Mouse (Mus musculus): Measurements from ENCODE around the gene Fgfr2.

Fgfr2 gene

DNA sequence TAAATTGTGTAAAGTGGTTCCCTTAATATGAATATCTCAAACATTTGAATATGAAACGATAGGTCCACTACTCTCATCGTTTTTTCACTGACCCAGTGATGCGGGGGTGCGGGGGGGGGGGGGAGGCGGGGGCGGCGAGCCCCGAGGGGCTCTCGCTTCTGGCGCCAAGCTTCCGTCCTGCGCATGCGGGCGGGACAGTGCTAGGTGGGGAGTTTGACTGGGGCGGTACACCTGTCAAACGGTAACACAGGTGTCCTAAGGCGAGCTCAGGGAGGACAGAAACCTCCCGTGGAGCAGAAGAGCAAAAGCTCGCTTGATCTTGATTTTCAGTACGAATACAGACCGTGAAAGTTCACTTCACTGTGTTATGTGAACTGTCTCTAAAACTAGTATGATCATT lies 2288.9 kb downstream of the Fgfr2 start:
- no peak for DNase-seq (ENCODE audit: low spot score)

- no peak for DNase-seq (ENCODE audit: low spot score)
These were observed 2291.6 kb downstream of the Fgfr2 start for GRCm38 (mm10) chr7:130831586-130831985.

DNA sequence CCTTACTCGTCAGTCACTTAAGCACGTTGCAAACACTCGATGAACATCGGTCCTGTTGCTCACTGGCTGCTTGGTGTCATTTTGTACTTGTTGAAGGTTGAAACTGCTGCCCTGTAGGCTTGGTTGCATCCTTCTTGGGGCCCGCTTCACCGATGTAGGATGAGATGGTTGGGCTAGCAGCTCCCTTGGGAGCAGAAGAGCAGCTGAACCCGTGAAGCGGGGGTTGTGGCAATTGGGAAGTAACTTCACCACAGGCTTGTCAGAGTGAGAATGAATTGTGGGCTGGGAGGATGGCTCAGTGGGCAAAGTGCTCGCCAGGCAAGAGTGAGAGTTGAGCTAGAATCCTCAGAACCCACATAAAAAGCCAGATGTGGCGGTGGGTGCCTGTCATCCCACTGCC lies 2294.7 kb downstream of the Fgfr2 start:
- no peak for DNase-seq (ENCODE audit: low spot score)

- no peak for DNase-seq (ENCODE audit: low spot score)
These were observed 2295.2 kb downstream of the Fgfr2 start for GRCm38 (mm10) chr7:130827844-130828403.

GRCm38 (mm10) chr7:130827431-130827830 lies 2295.7 kb downstream of the Fgfr2 start:
- peak; percentile 61 for DNase-seq (ENCODE audit: low spot score)

- DNase-seq (ENCODE audit: low spot score), result no peak
These were observed 2296.8 kb downstream of the Fgfr2 start for GRCm38 (mm10) chr7:130826343-130826742.

- no peak for DNase-seq (ENCODE audit: low spot score)
These were observed 2299.2 kb downstream of the Fgfr2 start for GRCm38 (mm10) chr7:130823992-130824391.

DNA sequence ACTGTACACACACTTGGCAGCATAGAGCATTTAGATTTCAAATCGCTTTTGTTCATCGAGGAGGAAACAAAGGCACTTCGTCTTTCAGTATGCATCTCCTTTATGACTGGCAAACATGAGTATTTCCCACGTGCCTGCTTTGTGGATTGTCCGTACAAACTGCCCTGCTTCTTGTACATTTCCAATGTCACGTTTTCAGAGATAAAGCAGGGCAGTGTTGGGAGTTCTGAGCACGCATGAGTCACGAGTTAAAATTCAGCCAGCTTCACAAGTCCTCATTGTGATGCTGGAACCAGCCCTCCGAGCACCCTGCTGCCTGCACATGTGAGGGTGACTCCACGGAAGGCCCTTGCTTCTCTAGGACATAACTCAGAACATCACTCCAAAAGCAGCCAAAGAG lies 2303.5 kb downstream of the Fgfr2 start:
- no peak for DNase-seq (ENCODE audit: low spot score)

DNA sequence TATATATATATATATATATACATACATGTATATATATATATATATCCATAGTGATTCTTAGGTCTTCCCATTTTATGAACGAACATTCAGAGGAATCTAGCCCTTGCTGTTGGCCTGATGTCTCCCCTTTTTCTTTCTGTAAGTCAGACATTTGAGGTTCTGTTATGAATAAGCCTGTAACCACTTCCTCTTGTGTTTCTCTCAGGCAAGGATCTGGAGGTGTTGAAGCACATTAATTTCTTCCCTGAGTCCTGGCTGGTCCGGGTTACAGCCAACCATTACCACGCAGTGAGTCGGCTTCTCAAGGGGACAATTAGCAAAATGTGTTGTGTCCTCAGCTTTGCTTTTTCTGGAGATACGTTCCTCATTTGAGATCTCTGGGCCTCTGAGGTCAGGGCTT lies 2304.3 kb downstream of the Fgfr2 start:
- DNase-seq (ENCODE audit: low spot score), result no peak

DNA sequence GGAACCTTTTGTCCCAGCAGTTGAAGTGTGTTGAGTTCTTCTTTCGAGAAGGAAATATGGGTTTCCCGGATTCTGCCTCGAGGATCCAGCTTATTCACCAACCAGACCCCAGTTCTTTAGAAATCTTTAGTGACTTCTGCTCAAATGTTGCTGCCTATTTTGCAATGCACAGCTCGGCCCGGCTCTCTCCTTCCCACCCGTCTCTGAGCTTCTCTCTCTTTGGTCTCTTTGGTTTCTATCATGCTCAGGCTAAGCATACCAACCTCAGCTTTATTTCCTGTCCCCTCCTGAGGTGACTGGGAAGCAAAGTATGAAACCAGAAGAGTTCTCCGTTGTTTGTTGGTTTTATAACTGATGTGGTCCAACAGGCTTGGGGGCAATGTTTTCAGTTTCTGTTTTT lies 2306.9 kb downstream of the Fgfr2 start:
- no peak for DNase-seq (ENCODE audit: low spot score)

DNA sequence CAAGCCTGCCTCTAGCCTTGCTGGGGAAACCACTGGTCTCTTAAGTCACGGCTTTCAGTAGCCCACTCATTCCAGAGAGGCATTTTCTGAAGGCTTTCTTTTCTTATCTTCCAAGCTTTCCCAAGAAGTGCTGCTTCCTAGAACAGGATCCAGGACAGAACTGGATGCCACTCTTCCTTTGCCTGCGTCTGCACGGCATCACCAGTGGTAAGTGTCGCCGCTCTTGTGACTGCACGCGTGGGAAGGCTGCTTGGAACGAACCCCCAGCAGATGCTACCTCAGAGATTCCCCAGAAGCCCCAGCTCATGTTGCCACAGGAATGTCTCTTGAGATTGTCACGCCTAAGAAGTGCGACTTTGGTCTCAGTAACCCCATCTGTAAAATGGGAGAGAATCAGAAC lies 2307.5 kb downstream of the Fgfr2 start:
- no peak for DNase-seq (ENCODE audit: low spot score)

DNA sequence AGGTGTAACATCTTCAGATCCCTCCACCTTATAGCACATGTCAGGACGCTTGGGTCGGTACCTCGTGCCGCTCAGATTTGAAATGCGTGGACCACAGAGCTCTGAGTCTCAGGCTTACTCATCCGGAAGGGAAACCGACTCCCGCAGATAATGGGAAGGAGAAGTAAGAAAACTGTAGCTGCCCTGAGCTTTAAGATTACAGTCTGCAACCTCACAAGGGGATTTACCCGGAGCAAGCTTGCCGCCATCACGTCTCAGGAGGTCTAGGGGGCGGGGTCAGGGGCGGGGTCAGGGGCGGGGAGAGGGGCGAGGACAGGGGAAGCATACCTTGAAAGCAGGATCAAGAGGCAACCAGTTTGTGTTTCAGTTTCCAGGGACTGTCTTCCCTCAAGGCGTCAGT lies 2310.7 kb downstream of the Fgfr2 start:
- no peak for DNase-seq (ENCODE audit: low spot score)

DNA sequence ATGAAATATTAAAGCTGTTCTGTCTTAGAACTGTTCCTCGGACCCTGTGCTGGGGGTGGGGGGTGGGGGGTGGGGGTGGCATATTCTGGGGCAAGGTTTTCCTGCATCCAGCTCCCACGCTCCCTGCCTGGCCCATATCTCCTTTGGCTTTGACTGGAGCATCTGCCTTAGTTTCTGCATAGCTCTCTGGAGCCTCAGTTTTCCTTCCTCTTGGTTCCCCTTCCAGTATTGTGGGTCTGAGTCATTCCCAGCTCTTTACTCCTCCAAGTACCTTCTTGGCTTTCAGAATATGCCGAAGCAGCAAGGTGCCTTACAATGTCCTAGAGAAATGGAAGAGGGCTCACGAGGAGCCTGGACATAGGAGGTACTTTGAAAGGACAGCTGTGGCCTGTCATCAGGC lies 2312.9 kb downstream of the Fgfr2 start:
- no peak for DNase-seq (ENCODE audit: low spot score)

DNA sequence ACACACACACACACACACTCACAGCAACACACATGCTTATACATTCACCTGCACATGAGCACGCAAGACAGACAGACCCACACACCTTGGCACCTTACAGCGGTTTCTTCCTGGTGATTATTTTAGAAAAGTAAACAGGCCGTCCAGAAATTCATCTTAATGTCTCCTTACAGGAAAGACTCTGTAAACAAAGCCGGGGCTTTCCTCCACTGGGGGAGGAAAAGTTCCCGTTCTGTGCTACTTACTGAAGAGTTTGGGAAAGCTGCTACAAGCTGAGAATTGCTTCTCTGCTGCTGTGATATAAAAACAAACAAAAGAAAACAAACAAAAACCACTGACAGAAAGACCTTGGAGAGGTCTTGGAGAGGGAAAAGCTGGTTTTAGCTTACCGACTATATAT lies 2314.5 kb downstream of the Fgfr2 start:
- no peak for DNase-seq (ENCODE audit: low spot score)

DNA sequence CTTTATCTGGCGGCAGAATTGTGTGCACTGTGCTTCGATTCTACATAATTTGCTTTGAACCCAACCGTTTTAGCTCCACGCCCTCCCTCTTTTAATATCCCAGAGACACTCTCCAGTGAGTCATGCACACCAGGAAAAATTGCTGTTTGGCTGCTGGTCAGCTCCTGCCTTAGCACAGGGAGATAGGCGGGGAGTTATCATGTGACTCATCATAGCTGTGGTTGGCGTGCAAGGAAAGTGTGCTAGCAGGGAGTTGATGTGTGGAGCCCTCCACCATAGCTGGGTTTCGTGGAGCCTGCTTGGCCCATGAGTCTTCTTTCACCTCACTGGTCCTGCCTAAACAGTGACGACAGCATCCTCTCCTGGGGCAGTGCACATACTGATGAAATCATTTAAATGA lies 2315.4 kb downstream of the Fgfr2 start:
- DNase-seq (ENCODE audit: low spot score), result peak; percentile 22

GRCm38 (mm10) chr7:130804991-130805390 lies 2318.2 kb downstream of the Fgfr2 start:
- no peak for DNase-seq (ENCODE audit: low spot score)

- no peak for DNase-seq (ENCODE audit: low spot score)
These were observed 2319.8 kb downstream of the Fgfr2 start for GRCm38 (mm10) chr7:130803251-130803825.

GRCm38 (mm10) chr7:130801811-130802210 lies 2321.3 kb downstream of the Fgfr2 start:
- no peak for DNase-seq (ENCODE audit: low spot score)

DNA sequence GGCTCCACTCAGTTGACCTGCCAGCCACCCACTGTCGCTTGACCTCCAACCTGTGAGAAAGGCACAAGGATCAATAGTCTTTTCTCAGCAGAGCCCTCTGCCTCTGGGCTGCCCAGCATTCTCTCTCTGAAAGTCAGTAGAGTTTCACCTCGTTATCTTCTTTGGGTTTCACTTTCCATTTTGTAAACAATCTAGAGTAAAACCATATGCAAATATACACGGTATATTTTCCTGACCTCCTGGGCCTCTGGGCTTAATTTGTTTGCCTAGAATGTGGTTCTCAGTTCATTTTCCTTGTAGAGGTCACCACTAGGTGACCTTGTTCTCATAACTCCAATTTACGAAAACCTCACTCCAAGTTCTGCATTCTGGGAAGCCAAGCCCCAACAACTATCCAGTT lies 2322.5 kb downstream of the Fgfr2 start:
- no peak for DNase-seq (ENCODE audit: low spot score)

DNA sequence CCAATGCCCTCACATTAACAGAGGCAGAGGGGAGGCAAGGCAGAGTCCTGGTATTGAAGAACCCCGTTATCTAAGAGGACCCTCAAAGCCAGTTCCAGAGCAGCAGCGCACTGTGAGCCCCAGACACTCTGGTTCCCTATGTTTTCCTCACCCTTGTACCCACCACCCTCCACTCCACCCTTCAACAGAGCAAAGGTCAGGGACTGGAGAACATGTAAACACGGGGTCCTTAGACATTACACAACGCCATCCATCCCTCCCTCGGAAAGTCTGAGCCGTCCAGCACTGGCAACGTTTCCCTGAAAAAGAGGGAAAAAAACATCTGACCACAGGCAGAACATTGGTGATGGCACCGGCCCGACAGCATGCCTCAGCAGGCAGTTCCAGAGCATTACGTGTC lies 2323.7 kb downstream of the Fgfr2 start:
- DNase-seq (ENCODE audit: low spot score), result no peak

DNA sequence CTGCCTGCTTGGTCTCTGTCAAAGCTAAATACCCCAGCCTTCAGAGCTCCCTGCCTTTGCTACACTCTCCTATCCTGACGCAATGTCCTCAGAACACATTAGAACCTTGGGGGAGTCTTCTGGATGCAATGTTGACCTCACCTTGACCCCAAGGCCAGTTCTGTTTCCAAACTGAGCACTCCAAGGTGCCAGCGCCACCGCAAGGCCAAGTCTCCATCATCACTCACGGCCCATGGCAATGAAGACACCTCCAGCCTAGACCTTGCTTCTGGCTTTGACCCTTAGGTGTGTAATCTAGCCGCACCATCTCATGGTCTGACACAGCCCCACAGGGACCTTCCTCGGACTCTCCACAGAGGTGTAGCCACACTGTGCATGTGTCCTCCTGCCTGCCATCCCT lies 2325.6 kb downstream of the Fgfr2 start:
- DNase-seq (ENCODE audit: low spot score), result no peak

- no peak for DNase-seq (ENCODE audit: low spot score)
These were observed 2326.4 kb downstream of the Fgfr2 start for GRCm38 (mm10) chr7:130796786-130797185.

DNA sequence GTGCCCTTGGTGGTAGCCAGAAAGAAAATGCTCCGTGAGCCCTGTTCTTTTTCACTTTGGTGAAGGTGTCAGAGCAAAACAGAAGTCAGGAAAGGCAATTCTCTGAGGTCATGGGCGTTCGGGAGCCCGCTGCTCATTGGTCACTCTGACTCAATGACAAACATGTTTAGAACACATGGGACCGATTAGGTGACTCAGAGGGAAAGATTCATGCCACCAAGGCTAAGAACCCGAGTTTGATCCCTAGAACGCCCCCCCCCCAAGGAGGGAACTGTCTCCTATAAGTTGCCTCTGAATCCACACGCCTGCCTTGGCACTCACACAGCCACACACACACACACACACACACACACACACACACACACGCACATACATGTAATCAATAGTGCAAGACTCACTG lies 2329.5 kb downstream of the Fgfr2 start:
- no peak for DNase-seq (ENCODE audit: low spot score)

DNA sequence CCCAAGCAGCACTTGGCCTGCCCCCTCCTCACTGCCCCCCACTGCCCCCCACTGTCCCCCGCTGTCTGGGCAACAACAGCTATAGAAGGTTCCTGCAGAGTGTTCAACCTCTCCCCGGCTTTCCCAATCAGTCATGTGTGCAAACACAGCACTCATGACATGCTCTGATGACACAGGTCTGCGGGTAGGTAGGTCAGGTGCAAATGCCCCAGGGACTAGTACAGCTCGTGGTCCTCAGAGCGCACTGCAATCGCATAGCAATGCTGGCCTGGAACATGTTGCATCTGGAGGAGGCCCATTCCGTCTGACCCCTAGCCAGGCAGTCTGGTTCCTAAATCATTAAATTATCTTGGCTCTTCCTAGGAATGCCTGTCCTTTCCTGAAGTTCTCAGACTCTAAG lies 2333.7 kb downstream of the Fgfr2 start:
- no peak for DNase-seq (ENCODE audit: low spot score)

DNA sequence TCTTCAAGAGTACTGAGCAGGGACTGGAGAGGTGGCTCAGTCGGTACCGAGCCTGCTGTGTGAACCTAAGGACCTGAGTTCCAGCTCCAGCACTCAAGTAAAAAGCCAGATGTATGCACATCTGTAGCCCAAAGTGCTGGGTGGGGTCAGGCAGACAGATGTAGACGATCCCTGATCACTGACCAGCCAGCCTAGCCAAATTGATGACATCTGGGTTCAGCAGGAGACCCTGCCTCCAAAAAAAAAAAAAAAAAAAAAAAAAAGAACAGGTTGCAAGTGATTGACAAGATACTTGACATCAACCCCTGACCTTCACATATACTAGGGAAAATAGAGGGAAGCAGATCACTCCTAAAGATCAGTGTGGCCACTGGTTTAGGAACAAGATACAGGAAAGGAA lies 2334.2 kb downstream of the Fgfr2 start:
- no peak for DNase-seq (ENCODE audit: low spot score)

Data from ovary, postnatal 14 days (tissue).